Mouse (Mus musculus) retina, adult 2 months (tissue): ENCODE measurements around the gene Prex1.
"Not testable (repeated sequence)": the region's sequence is repeated elsewhere in the genome, so short reads cannot be mapped to it uniquely, and the experiment has no call there.

Experiments used
- DNase-seq: peaks from one replicate; pipeline ENCODE4 v3.0.0-alpha.2; 2012; ENCODE audit warnings: low read depth, low spot score

Gene Prex1

GRCm38 (mm10) chr2:166520536-166520935 lies 193.1 kb downstream of the Prex1 start:
- DNase-seq: no peak

GRCm38 (mm10) chr2:166517392-166518174 lies 196.0 kb downstream of the Prex1 start:
- DNase-seq: not testable (repeated sequence)

GRCm38 (mm10) chr2:166516818-166517353 lies 196.7 kb downstream of the Prex1 start:
- DNase-seq: no peak
